Mouse (Mus musculus): ENCODE data around the gene Duox1.

Gene Duox1

GRCm38 (mm10) chr2:122315372-122315771 lies at the start of gene Duox1:
Gene Duox1 (plus strand): TSS chr2:122315672.
- DNase-seq (ENCODE audit: low spot score) = no peak

- no peak for DNase-seq (ENCODE audit: low spot score)
Measured at GRCm38 (mm10) chr2:122266407-122267193, 48.9 kb upstream of the Duox1 start.

- DNase-seq (ENCODE audit: low spot score) = no peak
Measured at GRCm38 (mm10) chr2:122278769-122279168, 36.7 kb upstream of the Duox1 start.

- no peak for DNase-seq (ENCODE audit: low spot score)
Measured at GRCm38 (mm10) chr2:122284091-122284490, 31.4 kb upstream of the Duox1 start.

GRCm38 (mm10) chr2:122286137-122286536 lies 29.3 kb upstream of the Duox1 start:
- no peak for DNase-seq (ENCODE audit: low spot score)

GRCm38 (mm10) chr2:122294916-122295315 lies 20.6 kb upstream of the Duox1 start:
- DNase-seq (ENCODE audit: low spot score) = no peak

GRCm38 (mm10) chr2:122297271-122298095 lies 18.0 kb upstream of the Duox1 start:
- DNase-seq (ENCODE audit: low spot score) = no peak

- DNase-seq (ENCODE audit: low spot score) = no peak
Measured at GRCm38 (mm10) chr2:122298096-122298499, 17.4 kb upstream of the Duox1 start, which contains the start of gene Duox2. Gene Duox2 (minus strand): TSS chr2:122298449.

GRCm38 (mm10) chr2:122298596-122299490 lies 16.6 kb upstream of the Duox1 start, which contains the start of gene Duoxa2:
Gene Duoxa2 (plus strand): TSS chr2:122298900.
- no peak for DNase-seq (ENCODE audit: low spot score)

GRCm38 (mm10) chr2:122299911-122300655 lies 15.4 kb upstream of the Duox1 start:
- no peak for DNase-seq (ENCODE audit: low spot score)

GRCm38 (mm10) chr2:122300656-122301020 lies 14.8 kb upstream of the Duox1 start:
- DNase-seq (ENCODE audit: low spot score) = no peak

- DNase-seq (ENCODE audit: low spot score) = peak; percentile 32
Measured at GRCm38 (mm10) chr2:122301081-122301920, 14.2 kb upstream of the Duox1 start.

- no peak for DNase-seq (ENCODE audit: low spot score)
Measured at GRCm38 (mm10) chr2:122301921-122302573, 13.4 kb upstream of the Duox1 start.

GRCm38 (mm10) chr2:122302574-122303241 lies 12.8 kb upstream of the Duox1 start:
- DNase-seq (ENCODE audit: low spot score) = peak; percentile 59

GRCm38 (mm10) chr2:122304544-122304943 lies 10.9 kb upstream of the Duox1 start:
- no peak for DNase-seq (ENCODE audit: low spot score)

- DNase-seq (ENCODE audit: low spot score) = no peak
Measured at GRCm38 (mm10) chr2:122305097-122305892, 10.2 kb upstream of the Duox1 start.

- peak; percentile 41 for DNase-seq (ENCODE audit: low spot score)
Measured at GRCm38 (mm10) chr2:122306184-122306583, 9.3 kb upstream of the Duox1 start.

- DNase-seq (ENCODE audit: low spot score) = no peak
Measured at GRCm38 (mm10) chr2:122309647-122310046, 5.8 kb upstream of the Duox1 start.
